Mouse (Mus musculus): ENCODE measurements around the gene Tfap2b.

- TF ChIP-seq CTCF (IDR thresholded peaks at IDR 0.05; ENCODE audit: extremely low read depth, insufficient read depth, insufficient read length, insufficient replicate concordance) = no peak
- TF ChIP-seq POLR2A (IDR thresholded peaks at IDR 0.05; ENCODE audit: low read depth, low read length) = no peak
Observed at GRCm38 (mm10) chr1:19234432-19235205, 25.9 kb downstream of the Tfap2b start.
